Mouse (Mus musculus) bone marrow macrophage, adult 2 months (primary cell): ENCODE measurements around the gene AC192777.2. TPM values are rescaled to one million over a fixed set of nuclear protein-coding genes. Genes with fewer than 3 reads are reported as not detected.
"Not testable (repeated sequence)": the region's sequence is repeated elsewhere in the genome, so short reads cannot be mapped to it uniquely, and the experiment has no call there.

ENCODE experiments used
- H3K27ac ChIP-seq: 2 replicates; pipeline ENCODE4 v1.5.1; 2012; ENCODE audit warnings: low read depth, low read length; ENCODE audit not compliant: insufficient read depth
- H3K4me1 ChIP-seq: 2 replicates; pipeline ENCODE4 v1.6.1; 2012; ENCODE audit warnings: low read length; ENCODE audit not compliant: control insufficient read depth, insufficient read depth
- H3K4me3 ChIP-seq: 2 replicates; pipeline ENCODE4 v1.5.1; 2012; ENCODE audit warnings: mild to moderate bottlenecking, low read length, moderate library complexity; ENCODE audit not compliant: insufficient read depth
- polyA plus RNA-seq: library from polyadenylated mRNA; stranded (reverse); fragments of >200 nt; gene quantifications from 2 replicates; pipeline ENCODE4 v1.2.4, GENCODE M21; 2012; ENCODE audit not compliant: missing spikeins, insufficient read depth, insufficient read length

The AC192777.2 gene
- polyA plus RNA-seq = not detected in 2 replicates

DNA sequence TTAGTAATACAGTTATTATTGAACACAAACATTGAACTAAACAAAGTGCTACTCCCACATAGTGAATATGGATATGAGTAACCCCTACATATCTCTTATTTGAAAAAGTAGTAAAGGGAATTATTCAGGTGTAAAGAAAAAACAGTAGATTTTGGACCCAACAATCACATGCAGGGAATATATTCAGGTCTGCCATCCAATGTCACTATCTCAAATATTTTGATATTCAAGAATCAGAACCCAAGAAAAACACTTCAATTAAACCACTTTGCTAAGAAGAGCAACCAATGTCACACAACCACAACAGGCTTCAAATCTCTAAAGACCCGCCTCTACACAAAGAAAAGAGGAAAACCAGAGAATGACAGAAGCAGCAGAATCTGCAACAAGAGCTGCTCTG lies at the start of gene AC192777.2:
Gene AC192777.2, plus strand, starts transcription at position 301 of the 400 bp plus-strand sequence.
- H3K27ac ChIP-seq, H3K4me3 ChIP-seq, H3K4me1 ChIP-seq: not testable (repeated sequence)

DNA sequence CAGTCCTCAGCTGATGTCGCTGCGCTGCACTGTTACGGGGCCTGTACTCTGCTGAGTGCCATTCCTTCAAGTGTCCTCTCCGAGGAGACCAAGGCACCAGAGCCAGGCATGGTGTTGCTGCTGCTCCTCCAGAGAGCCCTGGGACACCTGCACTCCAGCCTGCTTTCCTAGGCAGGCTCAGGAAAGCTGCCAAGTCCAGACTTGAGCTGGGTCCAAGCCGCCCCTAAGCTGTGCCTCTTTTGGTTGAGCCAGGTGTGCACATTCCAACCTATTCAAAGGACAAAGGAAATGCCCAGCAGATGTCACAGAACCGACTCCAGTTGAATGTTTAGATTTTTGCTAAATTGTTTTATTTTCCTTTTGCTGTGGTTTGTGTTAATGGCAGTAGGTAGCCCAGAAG lies 20.9 kb downstream of the AC192777.2 start:
- not testable (repeated sequence) for H3K27ac ChIP-seq, H3K4me1 ChIP-seq, H3K4me3 ChIP-seq

DNA sequence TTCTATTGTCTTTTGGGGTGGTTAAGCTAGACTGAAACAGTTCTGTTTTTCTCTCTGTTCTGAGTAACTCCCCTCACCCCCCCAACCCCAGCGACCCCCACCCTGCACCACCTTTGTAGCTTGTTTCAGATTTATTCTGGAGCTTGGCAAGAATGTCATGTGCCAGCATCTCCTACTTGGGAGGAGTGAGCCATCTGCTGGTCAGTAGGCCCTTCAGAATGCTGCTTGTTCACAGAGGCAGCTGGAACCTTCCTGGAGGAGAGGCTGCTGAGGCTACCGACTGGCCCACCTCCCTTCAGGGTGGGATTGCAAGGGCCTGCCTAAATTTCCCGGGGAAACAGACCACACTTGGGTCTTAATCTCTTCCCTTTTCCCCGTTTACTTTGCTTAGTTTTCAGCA lies 21.6 kb downstream of the AC192777.2 start:
- not testable (repeated sequence) for H3K27ac ChIP-seq, H3K4me1 ChIP-seq, H3K4me3 ChIP-seq

Other genes starting within 250 kb of the AC192777.2 start
- not detected in 2 replicates for gene Esp38, start 144.9 kb upstream of the AC192777.2 start, polyA plus RNA-seq
- not detected in 2 replicates for gene Pgk2, start 113.2 kb downstream of the AC192777.2 start, polyA plus RNA-seq
- not detected in 2 replicates for gene Crisp3, start 146.8 kb downstream of the AC192777.2 start, polyA plus RNA-seq
- not detected in 2 replicates for gene Crisp1, start 223.8 kb downstream of the AC192777.2 start, polyA plus RNA-seq